Mouse (Mus musculus) common myeloid progenitor, adult 5-6 weeks (primary cell): ENCODE results near the gene Gpr142. TPM values are rescaled to one million over a fixed set of nuclear protein-coding genes. Genes with fewer than 3 reads are reported as not detected.

Experiments
- total RNA-seq: library from RNA; stranded (forward); fragments of 200-1000, 187-1606 nt; gene quantifications from 2 replicates; pipeline ENCODE4 v1.2.3, GENCODE M21; 2017

Gpr142 gene
- total RNA-seq, 1 experiment from 2014 or later = not detected

Other genes starting within 250 kb of the Gpr142 start
- gene Rpl38, start 130.4 kb upstream of the Gpr142 start, total RNA-seq = 3,935 and 5,520 TPM in 2 replicates
- 5.6 and 7.6 TPM in 2 replicates for gene Ttyh2, start 123.5 kb upstream of the Gpr142 start, total RNA-seq
- not detected in 2 replicates for gene Dnaic2, start 71.5 kb upstream of the Gpr142 start, total RNA-seq
- gene Kif19a, start 33.5 kb upstream of the Gpr142 start, total RNA-seq = not detected in 2 replicates
- not detected in 2 replicates for gene Btbd17, start 3.0 kb upstream of the Gpr142 start, total RNA-seq
- gene Gprc5c, start 52.2 kb downstream of the Gpr142 start, total RNA-seq = not detected in 2 replicates
- 11.4 and 24.8 TPM in 2 replicates for gene Cd300a, start 91.1 kb downstream of the Gpr142 start, total RNA-seq
- 8.5 and 9.5 TPM in 2 replicates for gene Cd300lb, start 135.5 kb downstream of the Gpr142 start, total RNA-seq
- gene Cd300c, start 170.2 kb downstream of the Gpr142 start, total RNA-seq = 2.7 TPM in 1 of 2 replicates, not detected in the other
- 0.55 TPM in 1 of 2 replicates, not detected in the other for gene Cd300ld, start 191.0 kb downstream of the Gpr142 start, total RNA-seq
- 1.8 TPM in 1 of 2 replicates, not detected in the other for gene Cd300c2, start 203.0 kb downstream of the Gpr142 start, total RNA-seq
- not detected in 2 replicates for gene Cd300ld2, start 217.3 kb downstream of the Gpr142 start, total RNA-seq
- gene Cd300ld4, start 228.1 kb downstream of the Gpr142 start, total RNA-seq = not detected in 2 replicates
- gene Cd300ld5, start 238.8 kb downstream of the Gpr142 start, total RNA-seq = not detected in 2 replicates
- not detected in 2 replicates for gene Cd300ld3, start 249.5 kb downstream of the Gpr142 start, total RNA-seq